Mouse (Mus musculus) embryonic facial prominence, embryonic 14.5 days (tissue): ENCODE data around the gene Gm1123. TPM values are rescaled to one million over a fixed set of nuclear protein-coding genes. Genes with fewer than 3 reads are reported as not detected.

Source experiments
- ATAC-seq: fragments of 200-750 bp; cut with Nextera tagmentation; 2 replicates; pipeline ENCODE4 v1.8.0; 2017; ENCODE audit warnings: low read depth, moderate number of reproducible peaks, moderate TSS enrichment
- DNase-seq: peaks from one replicate; pipeline ENCODE4 v3.0.0-alpha.2; 2015; ENCODE audit warnings: low spot score
- H3K27ac ChIP-seq: fragments of 300-500 bp; sonication (generic); replicated peaks from 2 replicates; pipeline ENCODE4 v1.5.1; 2014; ENCODE audit warnings: low read depth, mild to moderate bottlenecking, low read length, moderate library complexity
- H3K27me3 ChIP-seq: fragments of 300-500 bp; sonication (generic); replicated peaks from 2 replicates; pipeline ENCODE4 v1.6.1; 2014; ENCODE audit warnings: low read length; ENCODE audit not compliant: control insufficient read depth, insufficient read depth
- H3K36me3 ChIP-seq: fragments of 300-500 bp; sonication (generic); 2 replicates; pipeline ENCODE4 v1.6.1; 2014; ENCODE audit warnings: low read length, mixed read lengths; ENCODE audit not compliant: control insufficient read depth, insufficient read depth
- H3K4me1 ChIP-seq: fragments of 300-500 bp; sonication (generic); 2 replicates; pipeline ENCODE4 v1.6.1; 2014; ENCODE audit warnings: antibody characterized with exemption, low read length; ENCODE audit not compliant: control insufficient read depth, insufficient read depth
- H3K4me2 ChIP-seq: fragments of 300-500 bp; sonication (generic); 2 replicates; pipeline ENCODE4 v1.6.1; 2014; ENCODE audit warnings: low read depth, mild to moderate bottlenecking, low read length, moderate library complexity, mixed read lengths
- H3K4me3 ChIP-seq: fragments of 300-500 bp; sonication (generic); 2 replicates; pipeline ENCODE4 v1.5.1; 2014; ENCODE audit warnings: low read depth, mild to moderate bottlenecking, low read length
- H3K9ac ChIP-seq: fragments of 300-500 bp; sonication (generic); 2 replicates; pipeline ENCODE4 v1.6.1; 2014; ENCODE audit warnings: low read depth, mild to moderate bottlenecking, low read length, moderate library complexity, mixed read lengths
- H3K9me3 ChIP-seq: fragments of 300-500 bp; sonication (generic); 2 replicates; pipeline ENCODE4 v1.6.1; 2016; ENCODE audit warnings: low read length; ENCODE audit not compliant: control insufficient read depth
- WGBS: fragments of 180-500 bp; shearing (Covaris S2); extraction: QIAGEN DNeasy Blood & Tissue Kit; methylation state at CpG from one replicate; pipeline ENCODE4 v1.1.7; 2014; 5-methylcytosine and 5-hydroxymethylcytosine counted together
- polyA plus RNA-seq: library from polyadenylated mRNA; unstranded; fragments of >200 nt; fragmentation: Nextera tagmentation; extraction: Ambion mirVana; gene quantifications from 2 replicates; pipeline ENCODE4 v1.2.1, GENCODE M21; 2014

The Gm1123 gene
- polyA plus RNA-seq, 1 experiment from 2014 or later: not detected

- Histone ChIP-seq H3K27me3 (no peaks in the 10 kb centered on the region), H3K4me2 (no peak overlapping the region), H3K4me1 (no peaks in the 10 kb centered on the region), H3K9me3 (no peaks in the 10 kb centered on the region), H3K27ac (no peak overlapping the region), H3K36me3 (0 out of 2 replicates have a peak, but pooled peaks cover 8% of the 10 kb centered on the region), H3K9ac (no peak overlapping the region), H3K4me3 (no peak overlapping the region)
- DNase-seq: peak; percentile 65
- WGBS: 63% methylated on average over 3 of the region's 3 CpGs
- no peak for ATAC-seq
These were observed 22.2 kb upstream of the Gm1123 start for GRCm38 (mm10) chr9:99057751-99058150.

GRCm38 (mm10) chr9:99049760-99050159 is 14.2 kb upstream of the Gm1123 start:
- H3K4me1 ChIP-seq: no peaks in the 10 kb centered on the region
- DNase-seq (no peak), ATAC-seq (no peak)
- H3K4me2 ChIP-seq: no peak overlapping the region
- H3K36me3 ChIP-seq: peaks cover 7% of the 10 kb centered on the region; the same call in 1 of the 2 replicates
- WGBS: 59% methylated on average over 6 of the region's 6 CpGs
- H3K9me3 ChIP-seq: no peaks in the 10 kb centered on the region
- H3K9ac ChIP-seq: no peak overlapping the region
- H3K27me3 ChIP-seq: no peaks in the 10 kb centered on the region
- no peak overlapping the region for H3K4me3 ChIP-seq
- H3K27ac ChIP-seq: no peak overlapping the region

- peak; percentile 71 for DNase-seq
- 63% methylated on average over 1 of the region's 1 CpGs for WGBS
- Histone ChIP-seq H3K4me1 (no peaks in the 10 kb centered on the region), H3K9ac (no peak overlapping the region), H3K4me2 (no peak overlapping the region), H3K4me3 (no peak overlapping the region), H3K36me3 (peaks cover 7% of the 10 kb centered on the region; the same call in 1 of the 2 replicates), H3K9me3 (no peaks in the 10 kb centered on the region), H3K27ac (no peak overlapping the region), H3K27me3 (no peaks in the 10 kb centered on the region)
- ATAC-seq: no peak
These were observed 13.3 kb upstream of the Gm1123 start for GRCm38 (mm10) chr9:99048724-99049250.

- ATAC-seq (no peak), DNase-seq (no peak)
- 83% methylated on average over 8 of the region's 8 CpGs for WGBS
These were observed 9.2 kb upstream of the Gm1123 start for GRCm38 (mm10) chr9:99044761-99045160.

GRCm38 (mm10) chr9:99042641-99043040 is 7.1 kb upstream of the Gm1123 start:
- WGBS: 95% methylated on average over 4 of the region's 4 CpGs

More at GRCm38 (mm10) chr9:99044761-99045160, 9.2 kb upstream of the Gm1123 start:
- Histone ChIP-seq H3K27ac (no peak overlapping the region), H3K36me3 (peaks cover 10% of the 10 kb centered on the region; the same call in 1 of the 2 replicates), H3K4me3 (no peak overlapping the region), H3K9me3 (no peaks in the 10 kb centered on the region), H3K4me2 (no peak overlapping the region), H3K27me3 (no peaks in the 10 kb centered on the region), H3K9ac (no peak overlapping the region), H3K4me1 (no peaks in the 10 kb centered on the region)

GRCm38 (mm10) chr9:99041994-99042393 is 6.5 kb upstream of the Gm1123 start:
- Histone ChIP-seq H3K4me2 (no peak overlapping the region), H3K27ac (no peak overlapping the region), H3K36me3 (peaks cover 19% of the 10 kb centered on the region; the same call in 1 of the 2 replicates), H3K4me3 (no peak overlapping the region), H3K9ac (no peak overlapping the region), H3K9me3 (no peaks in the 10 kb centered on the region), H3K27me3 (no peaks in the 10 kb centered on the region), H3K4me1 (no peaks in the 10 kb centered on the region)
- DNase-seq: no peak
- ATAC-seq: no peak
- 71% methylated on average over 9 of the region's 9 CpGs for WGBS

More at GRCm38 (mm10) chr9:99042641-99043040, 7.1 kb upstream of the Gm1123 start:
- H3K27me3 ChIP-seq: no peaks in the 10 kb centered on the region
- DNase-seq: no peak
- H3K36me3 ChIP-seq: peaks cover 19% of the 10 kb centered on the region; the same call in 1 of the 2 replicates
- H3K4me2 ChIP-seq: no peak overlapping the region
- H3K27ac ChIP-seq: no peak overlapping the region
- no peak overlapping the region for H3K4me3 ChIP-seq
- no peaks in the 10 kb centered on the region for H3K4me1 ChIP-seq
- H3K9ac ChIP-seq: no peak overlapping the region
- no peaks in the 10 kb centered on the region for H3K9me3 ChIP-seq
- ATAC-seq: no peak

- H3K27ac ChIP-seq: no peak overlapping the region
- 83% methylated on average over 8 of the region's 8 CpGs for WGBS
- H3K36me3 ChIP-seq: 0 out of 2 replicates have a peak, but pooled peaks cover 3% of the 10 kb centered on the region
- no peaks in the 10 kb centered on the region for H3K9me3 ChIP-seq
- no peak overlapping the region for H3K4me3 ChIP-seq
- ATAC-seq: no peak
- H3K4me2 ChIP-seq: no peak overlapping the region
- no peak for DNase-seq
- H3K4me1 ChIP-seq: no peaks in the 10 kb centered on the region
- no peaks in the 10 kb centered on the region for H3K27me3 ChIP-seq
- H3K9ac ChIP-seq: no peak overlapping the region
These were observed 1.4 kb downstream of the Gm1123 start for GRCm38 (mm10) chr9:99034111-99034510.

- H3K27me3 ChIP-seq: no peaks in the 10 kb centered on the region
- no peak overlapping the region for H3K9ac ChIP-seq
- no peaks in the 10 kb centered on the region for H3K4me1 ChIP-seq
- no peak overlapping the region for H3K27ac ChIP-seq
- H3K36me3 ChIP-seq: no peaks in the 10 kb centered on the region
- H3K9me3 ChIP-seq: no peaks in the 10 kb centered on the region
- WGBS: 81% methylated on average over 8 of the region's 8 CpGs
- H3K4me2 ChIP-seq: no peak overlapping the region
- no peak for ATAC-seq
- no peak for DNase-seq
- no peak overlapping the region for H3K4me3 ChIP-seq
These were observed 3.5 kb downstream of the Gm1123 start for GRCm38 (mm10) chr9:99032031-99032430.

- H3K4me2 ChIP-seq: no peak overlapping the region
- 87% methylated on average over 4 of the region's 4 CpGs for WGBS
- H3K27me3 ChIP-seq: no peaks in the 10 kb centered on the region
- no peak for ATAC-seq
- no peaks in the 10 kb centered on the region for H3K9me3 ChIP-seq
- H3K27ac ChIP-seq: no peak overlapping the region
- H3K4me1 ChIP-seq: no peaks in the 10 kb centered on the region
- no peaks in the 10 kb centered on the region for H3K36me3 ChIP-seq
- H3K4me3 ChIP-seq: no peak overlapping the region
- H3K9ac ChIP-seq: no peak overlapping the region
- DNase-seq: no peak
These were observed 13.8 kb downstream of the Gm1123 start for GRCm38 (mm10) chr9:99021751-99022150.
